Mouse (Mus musculus): Measurements from ENCODE around the gene Flnb.

GRCm38 (mm10) chr14:7860525-7861154 is 42.9 kb downstream of the Flnb start:
- TF ChIP-seq CTCF (conservative IDR thresholded peaks at IDR 0.05; ENCODE audit: insufficient read depth, insufficient read length, low read depth, low read length), result no peak
- TF ChIP-seq POLR2A (IDR thresholded peaks at IDR 0.05; ENCODE audit: low read depth, low read length), result no peak
